Mouse (Mus musculus) left cerebral cortex, adult 2 months (tissue): Measurements from ENCODE around the gene Chpf2. TPM values are rescaled to one million over a fixed set of nuclear protein-coding genes. Genes with fewer than 3 reads are reported as not detected.
A peak's percentile ranks its signal among the peaks of the same experiment; 100 is the strongest.

Source experiments
- DNase-seq, 2 experiments: peaks; one replicate each; pipeline ENCODE4 v3.0.0; 2021 to 2022; ENCODE audit warnings: low spot score in 2 of 2, mixed read lengths in 1 of 2; ENCODE audit errors: extremely low spot score in 1 of 2
- H3K27ac ChIP-seq: fragments of 200-600 bp; 2 replicates; pipeline ENCODE4 v1.8.1; 2022
- H3K4me3 ChIP-seq: fragments of 200-600 bp; 2 replicates; pipeline ENCODE4 v1.8.1; 2022
- CTCF ChIP-seq: fragments of 200-600 bp; IDR thresholded peaks from 2 replicates; pipeline ENCODE4 v1.8.1; 2022; ENCODE audit warnings: antibody characterized with exemption, mild to moderate bottlenecking, moderate library complexity
- intact Hi-C: fragments of 180-260 bp; cut with DNase I; formaldehyde crosslinking; loops from one replicate; pipeline ENCODE4 v1.15.1; 2025
- total RNA-seq, 2 experiments: library from RNA; stranded (reverse); gene quantifications; 2 replicates each; pipeline ENCODE4 v1.2.3; 2021

Gene Chpf2
- total RNA-seq, 2 experiments from 2014 or later, result 72.6 to 78.4 TPM

DNA sequence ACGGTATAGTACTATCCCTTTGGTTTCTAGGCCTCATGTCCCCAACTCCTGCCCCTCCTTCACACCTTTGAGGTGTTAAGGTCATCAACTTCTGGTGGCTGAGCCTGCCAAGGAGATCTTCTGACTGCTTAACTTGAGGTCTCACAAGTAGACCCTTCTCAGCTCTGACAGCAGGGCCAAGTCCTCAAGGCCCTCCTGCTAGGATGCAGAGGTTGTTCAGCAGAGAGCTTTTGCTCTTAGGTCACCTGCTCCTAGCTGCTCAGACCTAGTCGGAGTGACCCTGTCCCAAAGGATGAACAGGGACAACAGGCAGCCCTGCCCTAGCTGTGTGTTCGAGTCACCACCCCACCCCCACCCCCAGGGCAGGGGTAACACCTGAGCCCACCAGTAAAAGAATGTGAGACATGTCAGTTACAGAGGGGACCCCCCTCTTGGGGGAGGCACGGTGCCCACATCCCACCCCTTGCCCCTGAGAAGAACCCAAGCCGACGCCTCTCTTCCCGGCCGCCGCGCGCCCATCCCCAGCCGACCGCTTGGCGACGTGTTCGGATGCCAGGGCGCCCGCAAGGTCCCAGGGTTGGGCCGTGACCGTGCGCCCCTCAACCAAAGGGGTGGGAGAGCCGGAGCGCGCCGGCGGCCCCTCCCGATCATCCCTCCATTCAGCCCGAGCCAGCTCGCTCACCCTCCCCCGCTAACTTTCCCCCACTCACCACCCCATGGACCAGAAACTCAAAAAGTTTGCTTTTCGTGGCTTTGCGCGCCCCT is 14.7 kb downstream of the Chpf2 start:
- intact Hi-C loops, result no loop called here
- peak overlapping the region; percentile 76 for H3K27ac ChIP-seq
- DNase-seq, result no peak
- H3K4me3 ChIP-seq, result peak overlapping the region; percentile 49
- TF ChIP-seq CTCF, result no peak

- DNase-seq, result peak in 1 of 2 experiments; percentile 60
- intact Hi-C loops, result no loop called here
Observed at GRCm38 (mm10) chr5:24601911-24602750, 15.6 kb downstream of the Chpf2 start.

DNA sequence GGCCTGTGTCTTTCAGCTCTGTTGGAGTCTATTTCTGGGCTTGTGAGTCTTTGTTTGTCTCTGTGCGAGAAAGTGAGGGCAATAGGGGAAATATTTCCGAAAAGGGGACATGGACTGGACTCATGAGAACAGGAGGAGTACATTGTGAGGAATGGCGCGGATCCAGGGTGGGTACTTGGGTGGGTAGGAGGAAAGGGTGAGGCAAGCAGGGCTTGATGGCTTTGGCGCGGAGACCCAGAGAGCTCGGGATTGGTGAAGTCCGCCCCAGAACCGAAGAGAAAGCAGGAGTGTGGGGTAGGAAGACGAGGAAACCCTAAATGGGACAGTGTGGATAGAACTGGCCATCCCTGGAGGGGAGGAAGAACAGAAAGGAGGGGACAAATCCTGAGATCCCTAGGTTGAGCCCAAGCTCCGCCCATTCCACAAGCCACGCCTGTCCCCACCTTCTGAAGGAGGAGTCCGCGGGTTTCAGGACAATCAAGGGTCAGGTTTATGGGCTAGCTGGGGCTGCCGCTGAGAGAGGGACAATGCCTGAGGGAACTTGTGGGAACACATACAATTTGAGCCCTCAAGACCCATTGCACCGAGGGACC is 16.3 kb downstream of the Chpf2 start:
- DNase-seq, result peak in 1 of 2 experiments; percentile 61
- no peak for TF ChIP-seq CTCF
- Histone ChIP-seq H3K4me3 (peak overlapping the region; percentile 49), H3K27ac (peak overlapping the region; percentile 87)
- intact Hi-C loops, result no loop called here

More at GRCm38 (mm10) chr5:24601911-24602750, 15.6 kb downstream of the Chpf2 start:
- no peak for TF ChIP-seq CTCF
- H3K27ac ChIP-seq, result peak overlapping the region; percentile 87
- H3K4me3 ChIP-seq, result peak overlapping the region; percentile 49

- intact Hi-C loops, result loop anchor here (2.0 kb wide), 1 partner anchor 49 kb away; no protein-coding TSS in a partner anchor
- Histone ChIP-seq H3K27ac (peak overlapping the region; percentile 94), H3K4me3 (no peak overlapping the region)
- no peak for DNase-seq
- TF ChIP-seq CTCF, result no peak
Observed at GRCm38 (mm10) chr5:24603431-24604010, 17.0 kb downstream of the Chpf2 start.

- no peak for TF ChIP-seq CTCF
- intact Hi-C loops, result loop anchor here (2.0 kb wide), 1 partner anchor 49 kb away; no protein-coding TSS in a partner anchor
- Histone ChIP-seq H3K4me3 (peak overlapping the region; percentile 63), H3K27ac (peak overlapping the region; percentile 94)
- DNase-seq, result no peak
Observed at GRCm38 (mm10) chr5:24604080-24604655, 17.6 kb downstream of the Chpf2 start.

GRCm38 (mm10) chr5:24604656-24605100 is 18.1 kb downstream of the Chpf2 start:
- DNase-seq, result peak; percentile 76 to 79
- Histone ChIP-seq H3K27ac (peak overlapping the region; percentile 94), H3K4me3 (peak overlapping the region; percentile 63)
- TF ChIP-seq CTCF, result peak; percentile 31
- intact Hi-C loops, result loop anchor here (2.0 kb wide), 1 partner anchor 48 kb away; no protein-coding TSS in a partner anchor

- TF ChIP-seq CTCF, result no peak
- peak in 1 of 2 experiments; percentile 8 for DNase-seq
- peak overlapping the region; percentile 63 for H3K4me3 ChIP-seq
- intact Hi-C loops, result loop anchor here (2.0 kb wide), 1 partner anchor 47 kb away; no protein-coding TSS in a partner anchor
- peak overlapping the region; percentile 94 for H3K27ac ChIP-seq
Observed at GRCm38 (mm10) chr5:24605321-24605979, 18.9 kb downstream of the Chpf2 start.

GRCm38 (mm10) chr5:24605980-24606665 is 19.6 kb downstream of the Chpf2 start:
- H3K27ac ChIP-seq, result peak overlapping the region; percentile 61
- DNase-seq, result peak in 1 of 2 experiments; percentile 11
- no peak overlapping the region for H3K4me3 ChIP-seq
- intact Hi-C loops, result loop anchor here (2.0 kb wide), 1 partner anchor 47 kb away; no protein-coding TSS in a partner anchor
- no peak for TF ChIP-seq CTCF

- no peak overlapping the region for H3K4me3 ChIP-seq
- no peak for TF ChIP-seq CTCF
- no peak for DNase-seq
- intact Hi-C loops, result no loop called here
- H3K27ac ChIP-seq, result no peak overlapping the region
Observed at GRCm38 (mm10) chr5:24609388-24609787, 22.8 kb downstream of the Chpf2 start.
